Mouse (Mus musculus) CH12.LX (cell line): ENCODE results near the gene Fcho1. TPM values are rescaled to one million over a fixed set of nuclear protein-coding genes. Genes with fewer than 3 reads are reported as not detected.
"Not testable (repeated sequence)": the region's sequence is repeated elsewhere in the genome, so short reads cannot be mapped to it uniquely, and the experiment has no call there.

Experiments
- DNase-seq: peaks from one replicate; pipeline ENCODE4 v3.0.0-alpha.2; 2013; ENCODE audit errors: extremely low read depth
- H3K27ac ChIP-seq: 2 replicates; pipeline ENCODE4 v1.5.1; 2012; ENCODE audit warnings: low read depth, mild to moderate bottlenecking, control low read depth, moderate library complexity; ENCODE audit not compliant: insufficient read depth
- H3K27me3 ChIP-seq: replicated peaks from 2 replicates; pipeline ENCODE3; 2012; ENCODE audit warnings: inconsistent platforms
- H3K36me3 ChIP-seq, 2 experiments: replicated peaks in 1 of 2; 2 replicates each; pipeline versions ENCODE3 to v1.6.1; 2012; ENCODE audit warnings: inconsistent platforms in 1 of 2, low read length in 1 of 2, mild to moderate bottlenecking in 1 of 2, mixed read lengths in 1 of 2, moderate library complexity in 1 of 2; ENCODE audit not compliant: control insufficient read depth in 1 of 2, insufficient read depth in 1 of 2
- H3K4me1 ChIP-seq, 2 experiments: 2 replicates each; pipeline ENCODE4 v1.6.1; 2012; ENCODE audit warnings: inconsistent platforms in 1 of 2, moderate library complexity in 1 of 2; ENCODE audit not compliant: insufficient read depth in 2 of 2, control insufficient read depth in 1 of 2
- H3K4me2 ChIP-seq: 2 replicates; pipeline ENCODE4 v1.6.1; 2012; ENCODE audit warnings: low read depth, mild to moderate bottlenecking, control low read depth; ENCODE audit not compliant: poor library complexity, insufficient read depth, severe bottlenecking
- H3K4me3 ChIP-seq, 3 experiments: fragments of 150-350 bp in 1 of 3; sonication (generic) in 1 of 3; replicated peaks in 1 of 3; 2 replicates each; pipeline versions ENCODE3 to v1.5.1; 2011 to 2012; ENCODE audit warnings: low read depth in 2 of 3, low read length in 2 of 3, mild to moderate bottlenecking in 2 of 3, moderate library complexity in 2 of 3, control low read depth in 1 of 3, improper control_type of control experiment in 1 of 3, inconsistent platforms in 1 of 3, mixed read lengths in 1 of 3; ENCODE audit not compliant: poor library complexity in 1 of 3
- H3K79me2 ChIP-seq: replicated peaks from 2 replicates; pipeline ENCODE4 v1.6.1; 2012; ENCODE audit warnings: mild to moderate bottlenecking, moderate library complexity; ENCODE audit not compliant: control insufficient read depth, poor library complexity, insufficient read depth, severe bottlenecking; ENCODE audit errors: extremely low read depth
- H3K9ac ChIP-seq: 2 replicates; pipeline ENCODE4 v1.6.1; 2012; ENCODE audit warnings: low read depth, mild to moderate bottlenecking, control low read depth, moderate library complexity; ENCODE audit not compliant: insufficient read depth
- H3K9me3 ChIP-seq: replicated peaks from 2 replicates; pipeline ENCODE3; 2012; ENCODE audit warnings: low read length, inconsistent platforms, mixed read lengths
- BHLHE40 ChIP-seq: IDR thresholded peaks from 2 replicates; pipeline ENCODE4 v1.6.1; 2011; ENCODE audit warnings: mild to moderate bottlenecking, low read depth, low read length, improper control_type of control experiment
- CHD1 ChIP-seq: IDR thresholded peaks from 2 replicates; pipeline ENCODE4 v1.6.1; 2012; ENCODE audit warnings: low read depth, low read length, improper control_type of control experiment, inconsistent platforms
- CHD2 ChIP-seq: IDR thresholded peaks from 2 replicates; pipeline ENCODE4 v1.6.1; 2011; ENCODE audit warnings: low read length, improper control_type of control experiment
- CTCF ChIP-seq, 2 experiments: IDR thresholded peaks in 1 of 2; conservative IDR thresholded peaks in 1 of 2; 2 replicates each; pipeline ENCODE4 v1.5.1; 2011 to 2012; ENCODE audit warnings: low read depth in 2 of 2, low read length in 2 of 2, improper control_type of control experiment in 1 of 2, inconsistent platforms in 1 of 2, mild to moderate bottlenecking in 1 of 2, moderate library complexity in 1 of 2
- ELF1 ChIP-seq: IDR thresholded peaks from 2 replicates; pipeline ENCODE4 v1.6.1; 2014; ENCODE audit warnings: low read depth, mild to moderate bottlenecking, inconsistent platforms, low read length, improper control_type of control experiment
- ETS1 ChIP-seq: conservative IDR thresholded peaks from 2 replicates; pipeline ENCODE4 v1.6.1; 2012; ENCODE audit warnings: low read depth, mild to moderate bottlenecking, inconsistent platforms, low read length, improper control_type of control experiment, moderate library complexity
- GABPA ChIP-seq: IDR thresholded peaks from 2 replicates; pipeline ENCODE4 v1.6.1; 2012; ENCODE audit warnings: low read depth, low read length, improper control_type of control experiment, inconsistent platforms; ENCODE audit not compliant: insufficient replicate concordance
- HCFC1 ChIP-seq: IDR thresholded peaks from 2 replicates; pipeline ENCODE4 v1.6.1; 2012; ENCODE audit warnings: low read depth, mild to moderate bottlenecking, inconsistent platforms, low read length, improper control_type of control experiment
- JUND ChIP-seq: conservative IDR thresholded peaks from 2 replicates; pipeline ENCODE4 v1.6.1; 2011; ENCODE audit warnings: low read depth, low read length, improper control_type of control experiment
- KAT2A ChIP-seq: IDR thresholded peaks from 2 replicates; pipeline ENCODE4 v1.6.1; 2012; ENCODE audit warnings: low read length, improper control_type of control experiment, inconsistent platforms; ENCODE audit not compliant: insufficient replicate concordance
- MAFK ChIP-seq: IDR thresholded peaks from 2 replicates; pipeline ENCODE4 v1.6.1; 2011; ENCODE audit warnings: low read length, improper control_type of control experiment; ENCODE audit not compliant: insufficient replicate concordance
- MAZ ChIP-seq: IDR thresholded peaks from 2 replicates; pipeline ENCODE4 v1.6.1; 2012; ENCODE audit warnings: low read depth, mild to moderate bottlenecking, inconsistent platforms, low read length, improper control_type of control experiment, moderate library complexity
- MEF2A ChIP-seq: IDR thresholded peaks from 2 replicates; pipeline ENCODE4 v1.6.1; 2014; ENCODE audit warnings: low read depth, mild to moderate bottlenecking, inconsistent platforms, low read length, improper control_type of control experiment, borderline replicate concordance
- MXI1 ChIP-seq: IDR thresholded peaks from 2 replicates; pipeline ENCODE4 v1.6.1; 2011; ENCODE audit warnings: mild to moderate bottlenecking, low read depth, low read length, improper control_type of control experiment
- NELFE ChIP-seq: IDR thresholded peaks from 2 replicates; pipeline ENCODE4 v1.6.1; 2011; ENCODE audit warnings: low read depth, low read length, improper control_type of control experiment
- POLR2AphosphoS2 ChIP-seq: IDR thresholded peaks from 2 replicates; pipeline ENCODE4 v1.6.1; 2011; ENCODE audit warnings: low read depth, low read length, improper control_type of control experiment
- SIN3A ChIP-seq: IDR thresholded peaks from 2 replicates; pipeline ENCODE4 v1.6.1; 2012; ENCODE audit warnings: low read length, improper control_type of control experiment, inconsistent platforms
- SMC3 ChIP-seq: IDR thresholded peaks from 2 replicates; pipeline ENCODE4 v1.6.1; 2011; ENCODE audit warnings: low read depth, low read length, improper control_type of control experiment
- TBP ChIP-seq: conservative IDR thresholded peaks from 2 replicates; pipeline ENCODE4 v1.6.1; 2011; ENCODE audit warnings: low read depth, low read length, improper control_type of control experiment
- USF1 ChIP-seq: IDR thresholded peaks from 2 replicates; pipeline ENCODE4 v1.6.1; 2014; ENCODE audit warnings: low read depth, mild to moderate bottlenecking, inconsistent platforms, low read length, improper control_type of control experiment
- USF2 ChIP-seq: conservative IDR thresholded peaks from 2 replicates; pipeline ENCODE4 v1.6.1; 2011; ENCODE audit warnings: low read depth, low read length, improper control_type of control experiment
- ZKSCAN1 ChIP-seq: IDR thresholded peaks from 2 replicates; pipeline ENCODE4 v1.6.1; 2012; ENCODE audit warnings: low read depth, inconsistent platforms, low read length, improper control_type of control experiment, borderline replicate concordance
- ZMIZ1 ChIP-seq: IDR thresholded peaks from 2 replicates; pipeline ENCODE4 v1.6.1; 2012; ENCODE audit warnings: low read depth, mild to moderate bottlenecking, inconsistent platforms, low read length, improper control_type of control experiment
- ZNF384 ChIP-seq: IDR thresholded peaks from 2 replicates; pipeline ENCODE4 v1.6.1; 2012; ENCODE audit warnings: low read depth, low read length, improper control_type of control experiment, inconsistent platforms
- dilution Hi-C: fragments of 300-500 bp; cut with MboI; formaldehyde crosslinking; loops from 2 replicates; pipeline ENCODE4 v1.14.3; 2020; ENCODE audit warnings: low sequenced_read_pairs; ENCODE audit not compliant: extremely low pct_unique_long_range_greater_than_20kb, extremely low pct_ligation_motif_present
- in situ Hi-C: fragments of 300-500 bp; cut with MboI; formaldehyde crosslinking; loops from 3 replicates; pipeline ENCODE4 v1.14.3; 2019; ENCODE audit warnings: low sequenced_read_pairs, low pct_ligation_motif_present, low pct_unique_long_range_greater_than_20kb, mixed read lengths
- polyA plus RNA-seq: library from polyadenylated mRNA; unstranded; fragments of >175 nt; gene quantifications from 2 replicates; pipeline ENCODE4 v1.2.1, GENCODE M21; 2012; ENCODE audit warnings: low read depth; ENCODE audit not compliant: insufficient read length
- total RNA-seq, 2 experiments: library from RNA; depleted of rRNA; stranded (reverse); fragments of 300-350 nt in 1 of 2; fragments of >200 nt in 1 of 2; gene quantifications; 2 replicates each; pipeline ENCODE4 v1.2.3; 2012 to 2014

The Fcho1 gene
- total and polyA plus RNA-seq, 3 experiments: 40.2 to 99.8 (median 82.0) TPM

GRCm38 (mm10) chr8:71741226-71741625 is 15.7 kb upstream of the Fcho1 start:
- Histone ChIP-seq H3K4me3 (no peak overlapping the region), H3K9ac (no peak overlapping the region)
- dilution Hi-C loops (no loop called here), in situ Hi-C loops (no loop called here)
- no peak for DNase-seq
- no peak for TF ChIP-seq MAFK
- no peak for TF ChIP-seq MXI1
- no peak for TF ChIP-seq TBP
- TF ChIP-seq KAT2A: no peak
- TF ChIP-seq CHD2: no peak
- no peak for TF ChIP-seq JUND
- TF ChIP-seq SIN3A: no peak
- TF ChIP-seq HCFC1: no peak
- TF ChIP-seq USF1: no peak
- no peak for TF ChIP-seq USF2
- TF ChIP-seq, all 38 proteins: peak for 0
- Histone ChIP-seq H3K27ac (no peak overlapping the region), H3K36me3 (no peaks in the 10 kb centered on the region), H3K9me3 (no peaks in the 10 kb centered on the region), H3K4me1 (peaks cover 12 to 25% of the 10 kb centered on the region in 2 experiments; a peak in 3 of 4 replicates), H3K79me2 (no peaks in the 10 kb centered on the region), H3K4me2 (no peak overlapping the region), H3K27me3 (no peaks in the 10 kb centered on the region)

- H3K4me1 ChIP-seq, H3K79me2 ChIP-seq, H3K27me3 ChIP-seq, dilution Hi-C loops, H3K4me2 ChIP-seq, H3K9me3 ChIP-seq, H3K4me3 ChIP-seq, H3K27ac ChIP-seq, in situ Hi-C loops, DNase-seq, H3K9ac ChIP-seq, H3K36me3 ChIP-seq: not testable (repeated sequence)
- peak in 1 of 2 experiments; percentile 18; a peak in 1 of 4 replicates for TF ChIP-seq CTCF (conservative IDR thresholded peaks at IDR 0.05 in 1 of 2, IDR thresholded peaks at IDR 0.05 in 1 of 2; ENCODE audit: low read depth in 2 of 2, low read length in 2 of 2)
Observed at GRCm38 (mm10) chr8:71738316-71738715, 12.8 kb upstream of the Fcho1 start.

- Histone ChIP-seq H3K36me3 (no peaks in the 10 kb centered on the region), H3K79me2 (no peaks in the 10 kb centered on the region), H3K4me3 (no peak overlapping the region), H3K4me2 (no peak overlapping the region), H3K9me3 (no peaks in the 10 kb centered on the region), H3K27me3 (peaks cover 2% of the 10 kb centered on the region), H3K27ac (no peak overlapping the region), H3K4me1 (peaks cover 7 to 14% of the 10 kb centered on the region in 2 experiments; a peak in 3 of 4 replicates), H3K9ac (no peak overlapping the region)
- dilution Hi-C loops: no loop called here
- in situ Hi-C loops: no loop called here
- DNase-seq: peak; percentile 69
- TF ChIP-seq JUND (no peak), CTCF (conservative IDR thresholded peaks at IDR 0.05 in 1 of 2, IDR thresholded peaks at IDR 0.05 in 1 of 2; ENCODE audit: low read depth in 2 of 2, low read length in 2 of 2) (peak in 1 of 2 experiments; percentile 95; a peak in 3 of 4 replicates), MAZ (no peak), NELFE (0 out of 2 replicates have a peak, but pooled peaks have one; percentile 34), HCFC1 (no peak), CHD2 (no peak), SIN3A (no peak), MEF2A (no peak), CHD1 (no peak), KAT2A (no peak), ELF1 (no peak), ZNF384 (peak; percentile 58; the same call in 1 of the 2 replicates), POLR2AphosphoS2 (no peak), BHLHE40 (no peak), GABPA (no peak), SMC3 (peak; percentile 94), ZKSCAN1 (no peak), ZMIZ1 (no peak), ETS1 (no peak)
Observed at GRCm38 (mm10) chr8:71731652-71732230, 6.2 kb upstream of the Fcho1 start.
